ENCODE assay signal across 8 mouse cellular contexts in genomic region chr2:153139996-153140613, GRCm38 (mm10). TPM values are rescaled to one million over a fixed set of nuclear protein-coding genes. Genes with fewer than 3 reads are reported as not detected.
DNase-seq lines count a peak whose midpoint lies in the region; ATAC-seq lines count a peak whose summit lies in the region.

No protein-coding gene starts in this region.

- H3K36me3 ChIP-seq in kidney, embryonic 14.5 days (ENCODE audit: control insufficient read depth, insufficient read depth, low read length), result no peaks in the 10 kb centered on the region
- H3K36me3 ChIP-seq in embryonic facial prominence, embryonic 11.5 days (replicated peaks; ENCODE audit: control insufficient read depth, insufficient read depth, low read depth, low read length), result no peaks in the 10 kb centered on the region
- no peaks in the 10 kb centered on the region for H3K36me3 ChIP-seq in hindbrain, embryonic 16.5 days (ENCODE audit: control insufficient read depth, insufficient read depth, low read length)
- no peaks in the 10 kb centered on the region for H3K36me3 ChIP-seq in neural tube, embryonic 14.5 days (ENCODE audit: control insufficient read depth, insufficient read depth, low read length)
- no peaks in the 10 kb centered on the region for H3K36me3 ChIP-seq in intestine, embryonic 15.5 days

- 24% methylated on average over 9 of the region's 9 CpGs for WGBS in kidney, embryonic 14.5 days
- WGBS in embryonic facial prominence, embryonic 11.5 days, result 9% methylated on average over 9 of the region's 9 CpGs
- 10% methylated on average over 9 of the region's 9 CpGs for WGBS in hindbrain, embryonic 16.5 days
- 14% methylated on average over 9 of the region's 9 CpGs for WGBS in neural tube, embryonic 14.5 days
- WGBS in intestine, embryonic 15.5 days, result 22% methylated on average over 9 of the region's 9 CpGs

- no peak overlapping the region for H3K9ac ChIP-seq in kidney, embryonic 14.5 days (ENCODE audit: low read depth, low read length)
- H3K9ac ChIP-seq in embryonic facial prominence, embryonic 11.5 days (replicated peaks; ENCODE audit: low read length), result no peak overlapping the region
- H3K9ac ChIP-seq in hindbrain, embryonic 16.5 days (ENCODE audit: low read depth, low read length), result no peak overlapping the region
- no peak overlapping the region for H3K9ac ChIP-seq in neural tube, embryonic 14.5 days (replicated peaks; ENCODE audit: low read depth, low read length)
- H3K9ac ChIP-seq in intestine, embryonic 15.5 days, result no peak overlapping the region

- no peaks in the 10 kb centered on the region for H3K9me3 ChIP-seq in kidney, embryonic 14.5 days (ENCODE audit: control insufficient read depth, low read length)
- H3K9me3 ChIP-seq in embryonic facial prominence, embryonic 11.5 days (replicated peaks; ENCODE audit: control insufficient read depth, low read length), result no peaks in the 10 kb centered on the region
- no peaks in the 10 kb centered on the region for H3K9me3 ChIP-seq in hindbrain, embryonic 16.5 days (ENCODE audit: control insufficient read depth, low read length)
- no peaks in the 10 kb centered on the region for H3K9me3 ChIP-seq in neural tube, embryonic 14.5 days (ENCODE audit: control insufficient read depth, low read length)
- H3K9me3 ChIP-seq in intestine, embryonic 15.5 days, result no peaks in the 10 kb centered on the region

- H3K4me1 ChIP-seq in kidney, embryonic 14.5 days (ENCODE audit: control insufficient read depth, insufficient read depth, low read length), result no peaks in the 10 kb centered on the region
- H3K4me1 ChIP-seq in embryonic facial prominence, embryonic 11.5 days (ENCODE audit: control insufficient read depth, insufficient read depth, low read length), result no peaks in the 10 kb centered on the region
- H3K4me1 ChIP-seq in hindbrain, embryonic 16.5 days (ENCODE audit: control insufficient read depth, insufficient read depth, low read depth, low read length), result no peaks in the 10 kb centered on the region
- H3K4me1 ChIP-seq in neural tube, embryonic 14.5 days (ENCODE audit: control insufficient read depth, insufficient read depth, low read length), result 0 out of 2 replicates have a peak, but pooled peaks cover 2% of the 10 kb centered on the region
- H3K4me1 ChIP-seq in intestine, embryonic 15.5 days (replicated peaks), result no peaks in the 10 kb centered on the region

- H3K27ac ChIP-seq in kidney, embryonic 14.5 days (ENCODE audit: low read depth, low read length), result no peak overlapping the region
- no peak overlapping the region for H3K27ac ChIP-seq in embryonic facial prominence, embryonic 11.5 days (replicated peaks; ENCODE audit: low read depth, low read length)
- no peak overlapping the region for H3K27ac ChIP-seq in hindbrain, embryonic 16.5 days (ENCODE audit: low read depth, low read length)
- H3K27ac ChIP-seq in neural tube, embryonic 14.5 days (ENCODE audit: low read depth, low read length), result 0 out of 2 replicates have a peak overlapping the region, but pooled peaks have one; percentile 44
- H3K27ac ChIP-seq in intestine, embryonic 15.5 days, result no peak overlapping the region

- H3K27me3 ChIP-seq in kidney, embryonic 14.5 days (ENCODE audit: control insufficient read depth, insufficient read depth, low read length), result no peaks in the 10 kb centered on the region
- H3K27me3 ChIP-seq in embryonic facial prominence, embryonic 11.5 days (ENCODE audit: control insufficient read depth, insufficient read depth, low read length), result no peaks in the 10 kb centered on the region
- H3K27me3 ChIP-seq in hindbrain, embryonic 16.5 days (replicated peaks; ENCODE audit: control insufficient read depth, insufficient read depth, low read length), result no peaks in the 10 kb centered on the region
- H3K27me3 ChIP-seq in neural tube, embryonic 14.5 days (ENCODE audit: control insufficient read depth, insufficient read depth, low read length), result no peaks in the 10 kb centered on the region
- no peaks in the 10 kb centered on the region for H3K27me3 ChIP-seq in intestine, embryonic 15.5 days (replicated peaks)

- no peak overlapping the region for H3K4me2 ChIP-seq in kidney, embryonic 14.5 days (replicated peaks; ENCODE audit: low read depth, low read length)
- no peak overlapping the region for H3K4me2 ChIP-seq in embryonic facial prominence, embryonic 11.5 days (ENCODE audit: low read depth, low read length)
- H3K4me2 ChIP-seq in hindbrain, embryonic 16.5 days (ENCODE audit: low read length), result no peak overlapping the region
- no peak overlapping the region for H3K4me2 ChIP-seq in neural tube, embryonic 14.5 days (ENCODE audit: low read depth, low read length)
- H3K4me2 ChIP-seq in intestine, embryonic 15.5 days (replicated peaks), result no peak overlapping the region

- no peak for ATAC-seq in kidney, embryonic 14.5 days (ENCODE audit: low FRiP score, low TSS enrichment)
- no peak for ATAC-seq in embryonic facial prominence, embryonic 11.5 days (replicated peaks; ENCODE audit: insufficient number of reproducible peaks, low FRiP score, low TSS enrichment, low read depth)
- ATAC-seq in hindbrain, embryonic 16.5 days, result peak; percentile 88
- peak; percentile 68; the same call in 1 of the 2 replicates for ATAC-seq in neural tube, embryonic 14.5 days (ENCODE audit: low read depth)
- ATAC-seq in intestine, embryonic 15.5 days, result no peak

- DNase-seq in kidney, postnatal 10 days, result peak; percentile 27
- peak; percentile 46 for DNase-seq in NIH3T3 (ENCODE audit: low read depth)
- peak; percentile 10 for DNase-seq in embryonic facial prominence, embryonic 11.5 days (ENCODE audit: low spot score)
- no peak for DNase-seq in spleen, adult 12 weeks (ENCODE audit: low spot score)

- no peak overlapping the region for H3K4me3 ChIP-seq in kidney, embryonic 14.5 days (ENCODE audit: low read length)
- no peak overlapping the region for H3K4me3 ChIP-seq in embryonic facial prominence, embryonic 11.5 days (ENCODE audit: low read depth, low read length)
- H3K4me3 ChIP-seq in hindbrain, embryonic 16.5 days (ENCODE audit: low read length), result no peak overlapping the region
- no peak overlapping the region for H3K4me3 ChIP-seq in neural tube, embryonic 14.5 days (ENCODE audit: low read depth, low read length)
- no peak overlapping the region for H3K4me3 ChIP-seq in intestine, embryonic 15.5 days (replicated peaks)

RNA-seq across cellular contexts. Expression of gene Tm9sf4, which starts 21.0 kb away (rescaled TPM):
- 71.1 and 99.4 TPM in 2 replicates for polyA plus RNA-seq in kidney, embryonic 14.5 days (2014; fragmentation: Nextera tagmentation; extraction: Ambion mirVana)
- polyA plus RNA-seq in embryonic facial prominence, embryonic 11.5 days (2014; fragmentation: Nextera tagmentation; extraction: Ambion mirVana), result 82.2 and 84.0 TPM in 2 replicates
- polyA plus RNA-seq in hindbrain, embryonic 16.5 days (2015; fragmentation: Nextera tagmentation; extraction: Ambion mirVana), result 79.8 and 86.7 TPM in 2 replicates
- polyA plus RNA-seq in neural tube, embryonic 14.5 days (2014; fragmentation: Nextera tagmentation; extraction: Ambion mirVana), result 82.2 and 88.1 TPM in 2 replicates
- 82.5 and 84.9 TPM in 2 replicates for polyA plus RNA-seq in intestine, embryonic 15.5 days (2015; fragmentation: Nextera tagmentation; extraction: Ambion mirVana)

RNA-seq across cellular contexts. Expression of gene Hck, which starts 31.8 kb away (rescaled TPM):
- polyA plus RNA-seq in kidney, embryonic 14.5 days (2014; fragmentation: Nextera tagmentation; extraction: Ambion mirVana), result 3.9 and 4.8 TPM in 2 replicates
- 1.8 TPM in 2 replicates for polyA plus RNA-seq in embryonic facial prominence, embryonic 11.5 days (2014; fragmentation: Nextera tagmentation; extraction: Ambion mirVana)
- polyA plus RNA-seq in hindbrain, embryonic 16.5 days (2015; fragmentation: Nextera tagmentation; extraction: Ambion mirVana), result 4.3 and 5.3 TPM in 2 replicates
- 1.0 and 2.5 TPM in 2 replicates for polyA plus RNA-seq in neural tube, embryonic 14.5 days (2014; fragmentation: Nextera tagmentation; extraction: Ambion mirVana)
- polyA plus RNA-seq in intestine, embryonic 15.5 days (2015; fragmentation: Nextera tagmentation; extraction: Ambion mirVana), result 5.7 and 6.2 TPM in 2 replicates

Comparison
In these comparisons a context has a peak if more than half of its experiments do, and no peak if none do; other contexts are left out.
1. ATAC-seq: peak in hindbrain, embryonic 16.5 days (single experiment) and neural tube, embryonic 14.5 days (single experiment); none in kidney, embryonic 14.5 days (single experiment), embryonic facial prominence, embryonic 11.5 days (single experiment) and intestine, embryonic 15.5 days (single experiment).